Mouse (Mus musculus) neural tube, embryonic 11.5 days (tissue): ENCODE measurements around the gene H2al3. TPM values are rescaled to one million over a fixed set of nuclear protein-coding genes. Genes with fewer than 3 reads are reported as not detected.

Experiments used
- ATAC-seq: fragments of 200-750 bp; cut with Nextera tagmentation; 2 replicates; pipeline ENCODE4 v1.8.0; 2017; ENCODE audit warnings: moderate number of reproducible peaks, mild to moderate bottlenecking, moderate TSS enrichment, moderate library complexity; ENCODE audit not compliant: insufficient read depth, low FRiP score, low TSS enrichment
- DNase-seq: peaks from one replicate; pipeline ENCODE4 v3.0.0-alpha.2; 2015; ENCODE audit warnings: low spot score
- H3K27ac ChIP-seq: fragments of 300-500 bp; sonication (generic); 2 replicates; pipeline ENCODE4 v1.5.1; 2014; ENCODE audit warnings: low read depth, mild to moderate bottlenecking, low read length
- H3K27me3 ChIP-seq: fragments of 300-500 bp; sonication (generic); 2 replicates; pipeline ENCODE4 v1.6.1; 2014; ENCODE audit warnings: mild to moderate bottlenecking, low read length, mixed read lengths; ENCODE audit not compliant: control insufficient read depth, insufficient read depth
- H3K36me3 ChIP-seq: fragments of 300-500 bp; sonication (generic); 2 replicates; pipeline ENCODE4 v1.6.1; 2014; ENCODE audit warnings: mild to moderate bottlenecking, low read length, moderate library complexity, mixed read lengths; ENCODE audit not compliant: control insufficient read depth, insufficient read depth
- H3K4me1 ChIP-seq: fragments of 300-500 bp; sonication (generic); 2 replicates; pipeline ENCODE4 v1.6.1; 2014; ENCODE audit warnings: low read length, mixed read lengths; ENCODE audit not compliant: control insufficient read depth, insufficient read depth
- H3K4me2 ChIP-seq: fragments of 300-500 bp; sonication (generic); 2 replicates; pipeline ENCODE4 v1.6.1; 2014; ENCODE audit warnings: low read depth, mild to moderate bottlenecking, moderate library complexity
- H3K4me3 ChIP-seq: fragments of 300-500 bp; sonication (generic); 2 replicates; pipeline ENCODE4 v1.5.1; 2014; ENCODE audit warnings: low read depth, low read length
- H3K9ac ChIP-seq: fragments of 300-500 bp; sonication (generic); 2 replicates; pipeline ENCODE4 v1.6.1; 2014; ENCODE audit warnings: mild to moderate bottlenecking, low read length
- H3K9me3 ChIP-seq: fragments of 300-500 bp; sonication (generic); 2 replicates; pipeline ENCODE4 v1.6.1; 2016; ENCODE audit warnings: low read length; ENCODE audit not compliant: control insufficient read depth
- WGBS: fragments of 180-500 bp; shearing (Covaris S2); extraction: QIAGEN DNeasy Blood & Tissue Kit; methylation state at CpG from one replicate; pipeline ENCODE4 v1.1.7; 2014; 5-methylcytosine and 5-hydroxymethylcytosine counted together
- polyA plus RNA-seq: library from polyadenylated mRNA; unstranded; fragments of >200 nt; fragmentation: Nextera tagmentation; extraction: Ambion mirVana; gene quantifications from 2 replicates; pipeline ENCODE4 v1.2.1, GENCODE M21; 2014

Gene H2al3
- not detected in 2 replicates for polyA plus RNA-seq

GRCm38 (mm10) chrX:9849403-9849802 is at the start of gene H2al3:
TSS of gene H2al3 (plus strand) at chrX:9849703.
- Histone ChIP-seq H3K9ac (no peak within 1 kb of the TSS), H3K27me3 (no peaks in the 10 kb centered on the region), H3K9me3 (no peaks in the 10 kb centered on the region), H3K27ac (no peak within 1 kb of the TSS), H3K4me3 (no peak within 1 kb of the TSS), H3K36me3 (no peaks in the 10 kb centered on the region), H3K4me1 (no peaks in the 10 kb centered on the region), H3K4me2 (no peak within 1 kb of the TSS)
- DNase-seq (no peak), ATAC-seq (no peak)
- WGBS, result 35% methylated on average over 1 of the region's 1 CpGs

GRCm38 (mm10) chrX:9810101-9810500 is 39.4 kb upstream of the H2al3 start:
- DNase-seq, result no peak
- H3K27me3 ChIP-seq, result no peaks in the 10 kb centered on the region
- no peak overlapping the region for H3K4me3 ChIP-seq
- H3K4me1 ChIP-seq, result no peaks in the 10 kb centered on the region
- ATAC-seq, result no peak
- no peaks in the 10 kb centered on the region for H3K9me3 ChIP-seq
- H3K9ac ChIP-seq, result no peak overlapping the region
- no peak overlapping the region for H3K4me2 ChIP-seq
- no peak overlapping the region for H3K27ac ChIP-seq
- no peaks in the 10 kb centered on the region for H3K36me3 ChIP-seq
- 80% methylated on average over 1 of the region's 1 CpGs for WGBS

GRCm38 (mm10) chrX:9812469-9812868 is 37.0 kb upstream of the H2al3 start:
- Histone ChIP-seq H3K9me3 (no peaks in the 10 kb centered on the region), H3K9ac (no peak overlapping the region), H3K36me3 (no peaks in the 10 kb centered on the region), H3K27ac (no peak overlapping the region), H3K4me3 (no peak overlapping the region), H3K27me3 (no peaks in the 10 kb centered on the region), H3K4me2 (no peak overlapping the region), H3K4me1 (no peaks in the 10 kb centered on the region)
- ATAC-seq (no peak), DNase-seq (no peak)

- H3K36me3 ChIP-seq, result no peaks in the 10 kb centered on the region
- H3K4me3 ChIP-seq, result no peak overlapping the region
- no peaks in the 10 kb centered on the region for H3K27me3 ChIP-seq
- no peak overlapping the region for H3K9ac ChIP-seq
- no peaks in the 10 kb centered on the region for H3K4me1 ChIP-seq
- 54% methylated on average over 2 of the region's 2 CpGs for WGBS
- DNase-seq (no peak), ATAC-seq (no peak)
- no peaks in the 10 kb centered on the region for H3K9me3 ChIP-seq
- H3K27ac ChIP-seq, result no peak overlapping the region
- no peak overlapping the region for H3K4me2 ChIP-seq
Observed at GRCm38 (mm10) chrX:9834779-9835178, 14.7 kb upstream of the H2al3 start.

- 84% methylated on average over 3 of the region's 3 CpGs for WGBS
- no peaks in the 10 kb centered on the region for H3K36me3 ChIP-seq
- no peak for ATAC-seq
Observed at GRCm38 (mm10) chrX:9846628-9847027, 2.9 kb upstream of the H2al3 start, which contains the start of gene Hypm. TSS of gene Hypm (plus strand) at chrX:9846928.

GRCm38 (mm10) chrX:9861859-9862258 is 12.4 kb downstream of the H2al3 start:
- no peaks in the 10 kb centered on the region for H3K4me1 ChIP-seq
- no peak for ATAC-seq
- no peak overlapping the region for H3K4me2 ChIP-seq
- H3K27me3 ChIP-seq, result no peaks in the 10 kb centered on the region
- H3K36me3 ChIP-seq, result no peaks in the 10 kb centered on the region
- no peak for DNase-seq
- H3K9ac ChIP-seq, result no peak overlapping the region
- H3K4me3 ChIP-seq, result no peak overlapping the region
- H3K27ac ChIP-seq, result no peak overlapping the region
- no peaks in the 10 kb centered on the region for H3K9me3 ChIP-seq
- WGBS, result 92% methylated on average over 2 of the region's 2 CpGs

More at GRCm38 (mm10) chrX:9846628-9847027, 2.9 kb upstream of the H2al3 start, which contains the start of gene Hypm:
- H3K4me1 ChIP-seq, result no peaks in the 10 kb centered on the region
- no peak within 1 kb of the TSS for H3K4me3 ChIP-seq
- no peaks in the 10 kb centered on the region for H3K27me3 ChIP-seq
- H3K4me2 ChIP-seq, result no peak within 1 kb of the TSS
- no peak within 1 kb of the TSS for H3K27ac ChIP-seq
- H3K9me3 ChIP-seq, result no peaks in the 10 kb centered on the region
- H3K9ac ChIP-seq, result no peak within 1 kb of the TSS
- no peak for DNase-seq

- Histone ChIP-seq H3K4me3 (no peak overlapping the region), H3K9me3 (no peaks in the 10 kb centered on the region), H3K9ac (no peak overlapping the region), H3K27ac (no peak overlapping the region), H3K4me1 (no peaks in the 10 kb centered on the region), H3K27me3 (no peaks in the 10 kb centered on the region), H3K36me3 (no peaks in the 10 kb centered on the region), H3K4me2 (no peak overlapping the region)
- DNase-seq (no peak), ATAC-seq (no peak)
- WGBS, result 91% methylated on average over 2 of the region's 2 CpGs
Observed at GRCm38 (mm10) chrX:9875519-9875918, 26.0 kb downstream of the H2al3 start.

GRCm38 (mm10) chrX:9885322-9885721 is 35.8 kb downstream of the H2al3 start, which contains the start of gene Sytl5:
TSS of gene Sytl5 (plus strand) at chrX:9885622.
- no peaks in the 10 kb centered on the region for H3K36me3 ChIP-seq
- H3K9me3 ChIP-seq, result no peaks in the 10 kb centered on the region
- H3K9ac ChIP-seq, result no peak within 1 kb of the TSS
- no peaks in the 10 kb centered on the region for H3K27me3 ChIP-seq
- no peak within 1 kb of the TSS for H3K4me3 ChIP-seq
- no peak within 1 kb of the TSS for H3K27ac ChIP-seq
- no peak for DNase-seq
- no peak within 1 kb of the TSS for H3K4me2 ChIP-seq
- H3K4me1 ChIP-seq, result no peaks in the 10 kb centered on the region
- ATAC-seq, result no peak
- WGBS, result 64% methylated on average over 2 of the region's 2 CpGs
